Mouse (Mus musculus): ENCODE measurements around the gene Fgd6.

Fgd6 gene

GRCm38 (mm10) chr10:94035658-94036374 lies at the start of gene Fgd6, which contains the start of gene Vezt:
Gene Fgd6, plus strand, starts transcription at chr10:94036001.
Gene Vezt, minus strand, starts transcription at chr10:94035817.
- DNase-seq (ENCODE audit: extremely low spot score): peak; percentile 99

- DNase-seq (ENCODE audit: extremely low spot score): no peak
Measured at GRCm38 (mm10) chr10:93994136-93994535, 41.7 kb upstream of the Fgd6 start.

GRCm38 (mm10) chr10:93995100-93995499 lies 40.7 kb upstream of the Fgd6 start:
- DNase-seq (ENCODE audit: extremely low spot score): no peak

GRCm38 (mm10) chr10:93999357-93999756 lies 36.4 kb upstream of the Fgd6 start:
- DNase-seq (ENCODE audit: extremely low spot score): no peak

GRCm38 (mm10) chr10:94000223-94000622 lies 35.6 kb upstream of the Fgd6 start:
- no peak for DNase-seq (ENCODE audit: extremely low spot score)

GRCm38 (mm10) chr10:94008356-94008755 lies 27.4 kb upstream of the Fgd6 start:
- no peak for DNase-seq (ENCODE audit: extremely low spot score)

- DNase-seq (ENCODE audit: extremely low spot score): no peak
Measured at GRCm38 (mm10) chr10:94009991-94010679, 25.7 kb upstream of the Fgd6 start.

- no peak for DNase-seq (ENCODE audit: extremely low spot score)
Measured at GRCm38 (mm10) chr10:94011024-94011423, 24.8 kb upstream of the Fgd6 start.

- peak; percentile 25 for DNase-seq (ENCODE audit: extremely low spot score)
Measured at GRCm38 (mm10) chr10:94013196-94013595, 22.6 kb upstream of the Fgd6 start.

GRCm38 (mm10) chr10:94014200-94014599 lies 21.6 kb upstream of the Fgd6 start:
- no peak for DNase-seq (ENCODE audit: extremely low spot score)

GRCm38 (mm10) chr10:94017455-94017854 lies 18.3 kb upstream of the Fgd6 start:
- DNase-seq (ENCODE audit: extremely low spot score): no peak

GRCm38 (mm10) chr10:94020587-94020986 lies 15.2 kb upstream of the Fgd6 start:
- DNase-seq (ENCODE audit: extremely low spot score): no peak

- no peak for DNase-seq (ENCODE audit: extremely low spot score)
Measured at GRCm38 (mm10) chr10:94021059-94021458, 14.7 kb upstream of the Fgd6 start.

- no peak for DNase-seq (ENCODE audit: extremely low spot score)
Measured at GRCm38 (mm10) chr10:94025079-94025478, 10.7 kb upstream of the Fgd6 start.

GRCm38 (mm10) chr10:94028493-94028892 lies 7.3 kb upstream of the Fgd6 start:
- no peak for DNase-seq (ENCODE audit: extremely low spot score)

GRCm38 (mm10) chr10:94031164-94031563 lies 4.6 kb upstream of the Fgd6 start:
- DNase-seq (ENCODE audit: extremely low spot score): no peak

- DNase-seq (ENCODE audit: extremely low spot score): no peak
Measured at GRCm38 (mm10) chr10:94034876-94035657, 734 bp upstream of the Fgd6 start.

- no peak for DNase-seq (ENCODE audit: extremely low spot score)
Measured at GRCm38 (mm10) chr10:94036375-94036758, 566 bp downstream of the Fgd6 start.

GRCm38 (mm10) chr10:94037196-94037595 lies 1.4 kb downstream of the Fgd6 start:
- DNase-seq (ENCODE audit: extremely low spot score): no peak

- DNase-seq (ENCODE audit: extremely low spot score): no peak
Measured at GRCm38 (mm10) chr10:94037596-94037995, 1.8 kb downstream of the Fgd6 start.

- no peak for DNase-seq (ENCODE audit: extremely low spot score)
Measured at GRCm38 (mm10) chr10:94038366-94039260, 2.8 kb downstream of the Fgd6 start.

Measured in embryo, embryonic 9.5 days (tissue).